Mouse (Mus musculus) adrenal gland, postnatal 0 days (tissue): ENCODE results near the gene Tex46. TPM values are rescaled to one million over a fixed set of nuclear protein-coding genes. Genes with fewer than 3 reads are reported as not detected.

Experiments
- microRNA-seq: library from miRNA; unstranded; fragments of <30 nt; microRNA quantifications from one replicate; pipeline ENCODE4, GENCODE M21; 2016; ENCODE audit warnings: borderline replicate concordance; ENCODE audit not compliant: insufficient number of aligned reads
- polyA plus RNA-seq: library from polyadenylated mRNA; unstranded; fragments of >200 nt; fragmentation: Nextera tagmentation; extraction: Ambion mirVana; gene quantifications from 2 replicates; pipeline ENCODE4 v1.2.1, GENCODE M21; 2015

Tex46 gene
- polyA plus RNA-seq = not detected in 2 replicates

GRCm38 (mm10) chr4:136610387-136610856, at the start of gene Tex46:
Tex46 (plus strand) TSS chr4:136610437.

GRCm38 (mm10) chr4:136602568-136602967, 7.7 kb upstream of the Tex46 start, which contains the start of gene Kdm1a:
Kdm1a (minus strand) TSS chr4:136602723.

GRCm38 (mm10) chr4:136622388-136622787, 12.2 kb downstream of the Tex46 start, which contains the start of gene Lactbl1:
Lactbl1 (plus strand) TSS chr4:136622621.

Small RNA genes within 50 kb of the gene (microRNA-seq; reads per million reads assigned to microRNA genes)
- not detected for gene Gm22180

Other genes with a start within 250 kb of the Tex46 start
- gene Htr1d, start 186.9 kb upstream of the Tex46 start, polyA plus RNA-seq = 0.30 and 0.37 TPM in 2 replicates
- gene 6030445D17Rik, start 148.2 kb upstream of the Tex46 start, polyA plus RNA-seq = 0.32 and 0.46 TPM in 2 replicates
- 38.0 and 46.7 TPM in 2 replicates for gene Luzp1, start 140.7 kb upstream of the Tex46 start, polyA plus RNA-seq
- 22.0 and 24.2 TPM in 2 replicates for gene Kdm1a, start 7.7 kb upstream of the Tex46 start, polyA plus RNA-seq
- gene Lactbl1, start 12.2 kb downstream of the Tex46 start, polyA plus RNA-seq = not detected in 2 replicates
- 4.3 and 4.6 TPM in 2 replicates for gene Ephb2, start 225.6 kb downstream of the Tex46 start, polyA plus RNA-seq